Mouse (Mus musculus) limb, embryonic 10.5 days (tissue): ENCODE measurements at regions not wholly inside any gene's neighbourhood (a gene's known extent, or its start where the extent isn't known, plus 50 kb on each side); places are given as distances from the start of the nearest gene placed in this dataset.

Experiments
- DNase-seq: peaks from one replicate; pipeline ENCODE4 v3.0.0-alpha.2; 2017; ENCODE audit warnings: low spot score
- H3K27ac ChIP-seq: fragments of 300-500 bp; sonication (generic); 2 replicates; pipeline ENCODE4 v1.5.1; 2016; ENCODE audit warnings: mild to moderate bottlenecking
- H3K27me3 ChIP-seq: fragments of 300-500 bp; sonication (generic); 2 replicates; pipeline ENCODE4 v1.6.1; 2016; ENCODE audit warnings: low read depth, mild to moderate bottlenecking; ENCODE audit not compliant: poor library complexity, severe bottlenecking
- H3K36me3 ChIP-seq: fragments of 300-500 bp; sonication (generic); 2 replicates; pipeline ENCODE4 v1.6.1; 2016; ENCODE audit warnings: mild to moderate bottlenecking, moderate library complexity
- H3K4me1 ChIP-seq: fragments of 300-500 bp; sonication (generic); 2 replicates; pipeline ENCODE4 v1.6.1; 2016
- H3K4me3 ChIP-seq: fragments of 300-500 bp; sonication (generic); 2 replicates; pipeline ENCODE4 v1.5.1; 2016; ENCODE audit warnings: mild to moderate bottlenecking, moderate library complexity
- H3K9me3 ChIP-seq: fragments of 300-500 bp; sonication (generic); replicated peaks from 2 replicates; pipeline ENCODE4 v1.6.1; 2016; ENCODE audit warnings: mild to moderate bottlenecking
- WGBS: fragments of 180-500 bp; shearing (Covaris S2); methylation state at CpG from one replicate; pipeline ENCODE4 v1.1.7; 2016; 5-methylcytosine and 5-hydroxymethylcytosine counted together

DNA sequence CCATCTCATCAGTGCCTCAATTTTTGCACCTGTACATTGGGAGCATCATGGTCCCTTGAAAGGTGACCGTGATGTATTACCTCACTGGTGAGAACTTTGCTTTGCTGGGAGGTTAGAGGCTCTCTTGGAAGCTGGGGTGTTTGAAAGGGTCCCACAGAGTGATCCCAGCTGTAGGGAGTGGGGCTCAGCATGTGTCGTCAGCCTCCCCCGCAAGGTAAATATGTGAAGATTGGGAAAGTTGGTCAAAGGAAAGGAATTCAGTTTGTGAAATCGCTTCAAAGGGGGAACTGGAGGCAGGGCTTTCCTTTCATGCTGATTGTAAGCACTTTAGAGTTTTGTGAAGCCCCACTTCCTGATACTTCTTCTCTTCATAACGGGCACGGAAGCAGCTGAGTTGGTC is 299.5 kb downstream of the 4933412E24Rik start:
- Histone ChIP-seq H3K4me1 (peaks cover 7% of the 10 kb centered on the region; the same call in 1 of the 2 replicates), H3K27ac (no peak overlapping the region), H3K9me3 (no peaks in the 10 kb centered on the region), H3K4me3 (no peak overlapping the region), H3K27me3 (no peaks in the 10 kb centered on the region), H3K36me3 (no peaks in the 10 kb centered on the region)
- no peak for DNase-seq
- WGBS = 80% methylated on average over 6 of the region's 6 CpGs

GRCm38 (mm10) chr15:59715951-59716350 is 300.5 kb downstream of the 4933412E24Rik start:
- WGBS = 83% methylated on average over 3 of the region's 3 CpGs
- Histone ChIP-seq H3K4me3 (no peak overlapping the region), H3K9me3 (no peaks in the 10 kb centered on the region), H3K27me3 (no peaks in the 10 kb centered on the region), H3K4me1 (peaks cover 7% of the 10 kb centered on the region; the same call in 1 of the 2 replicates), H3K27ac (no peak overlapping the region), H3K36me3 (no peaks in the 10 kb centered on the region)
- no peak for DNase-seq

DNA sequence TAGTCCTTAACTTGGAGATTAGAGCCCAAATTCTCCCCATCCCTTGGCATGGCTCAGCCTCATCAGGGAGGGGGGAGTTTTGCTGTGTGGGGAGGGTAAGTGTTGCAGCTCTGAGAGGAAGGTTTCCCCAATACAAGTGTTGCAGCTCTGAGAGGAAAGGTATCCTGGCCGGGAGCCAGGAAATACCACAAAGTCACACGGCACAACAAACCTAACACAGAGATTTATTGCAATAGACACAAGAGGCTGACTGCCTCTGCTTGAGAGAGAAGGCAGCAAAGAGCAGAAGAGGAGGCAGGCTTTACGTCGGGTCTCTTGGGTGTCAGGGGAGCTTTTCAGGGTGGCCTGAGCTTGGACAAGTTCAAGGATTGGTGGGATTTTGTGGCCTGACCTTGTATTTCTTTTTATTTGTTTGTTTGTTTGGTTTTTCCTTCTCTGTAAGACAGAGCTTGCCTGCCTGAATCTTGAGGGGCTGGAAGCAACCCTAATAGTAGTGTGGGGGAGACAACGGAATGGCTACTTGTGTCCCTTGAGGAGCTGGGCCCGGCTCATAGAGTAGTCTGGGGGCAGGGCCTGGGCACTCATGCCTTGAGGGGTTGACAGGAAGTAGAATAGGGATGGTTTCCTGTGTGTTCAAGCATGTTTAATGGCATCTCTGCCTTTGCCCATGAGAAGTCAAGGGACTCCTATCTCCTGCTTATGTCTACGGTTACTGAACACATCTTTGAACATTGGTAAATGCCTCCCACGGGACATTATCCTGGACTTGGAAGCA is 302.3 kb downstream of the 4933412E24Rik start:
- no peak overlapping the region for H3K27ac ChIP-seq

GRCm38 (mm10) chr15:59712077-59712752 is 304.2 kb downstream of the 4933412E24Rik start:
- Histone ChIP-seq H3K4me3 (no peak overlapping the region), H3K27ac (no peak overlapping the region)
- DNase-seq = no peak

More for the DNA sequence above, 302.3 kb downstream of the 4933412E24Rik start:
- WGBS = 79% methylated on average over 8 of the region's 8 CpGs
- Histone ChIP-seq H3K27me3 (no peaks in the 10 kb centered on the region), H3K9me3 (no peaks in the 10 kb centered on the region), H3K4me1 (peaks cover 7% of the 10 kb centered on the region; the same call in 1 of the 2 replicates), H3K4me3 (no peak overlapping the region), H3K36me3 (no peaks in the 10 kb centered on the region)
- DNase-seq = no peak

GRCm38 (mm10) chr15:59709925-59710324 is 306.5 kb downstream of the 4933412E24Rik start:
- WGBS = 89% methylated on average over 2 of the region's 2 CpGs

More at GRCm38 (mm10) chr15:59712077-59712752, 304.2 kb downstream of the 4933412E24Rik start:
- Histone ChIP-seq H3K27me3 (no peaks in the 10 kb centered on the region), H3K9me3 (no peaks in the 10 kb centered on the region), H3K4me1 (peaks cover 7% of the 10 kb centered on the region; the same call in 1 of the 2 replicates), H3K36me3 (no peaks in the 10 kb centered on the region)
- WGBS = 78% methylated on average over 5 of the region's 5 CpGs

DNA sequence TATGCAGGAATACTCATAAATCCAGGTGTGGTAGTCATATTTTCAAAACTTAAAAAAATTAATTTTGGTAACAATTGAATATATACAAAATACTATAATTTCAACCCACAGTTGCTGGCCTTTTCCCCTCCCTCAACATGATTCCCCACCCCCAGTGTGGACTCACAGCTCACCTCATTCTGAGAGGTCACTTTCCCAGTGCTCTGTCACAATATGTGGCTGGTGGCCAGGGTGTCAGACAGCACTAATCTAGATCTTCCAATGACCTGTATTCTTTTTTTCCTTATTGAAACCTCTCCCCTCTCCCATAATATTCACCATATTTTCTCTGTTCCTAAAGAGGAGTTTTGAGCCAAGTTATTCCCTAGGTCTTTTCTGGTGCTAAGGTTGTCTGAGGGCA is 308.0 kb downstream of the 4933412E24Rik start:
- no peaks in the 10 kb centered on the region for H3K4me1 ChIP-seq
- H3K27ac ChIP-seq = no peak overlapping the region
- H3K9me3 ChIP-seq = no peaks in the 10 kb centered on the region
- DNase-seq = no peak
- H3K36me3 ChIP-seq = no peaks in the 10 kb centered on the region
- no peak overlapping the region for H3K4me3 ChIP-seq
- no peaks in the 10 kb centered on the region for H3K27me3 ChIP-seq

More at GRCm38 (mm10) chr15:59709925-59710324, 306.5 kb downstream of the 4933412E24Rik start:
- no peak overlapping the region for H3K4me3 ChIP-seq
- no peak for DNase-seq
- no peaks in the 10 kb centered on the region for H3K9me3 ChIP-seq
- no peaks in the 10 kb centered on the region for H3K36me3 ChIP-seq
- H3K27me3 ChIP-seq = no peaks in the 10 kb centered on the region
- no peak overlapping the region for H3K27ac ChIP-seq
- peaks cover 7% of the 10 kb centered on the region; the same call in 1 of the 2 replicates for H3K4me1 ChIP-seq

GRCm38 (mm10) chr15:59707081-59707480 is 309.3 kb downstream of the 4933412E24Rik start:
- Histone ChIP-seq H3K4me1 (no peaks in the 10 kb centered on the region), H3K27me3 (no peaks in the 10 kb centered on the region), H3K4me3 (no peak overlapping the region), H3K27ac (no peak overlapping the region), H3K9me3 (no peaks in the 10 kb centered on the region), H3K36me3 (no peaks in the 10 kb centered on the region)
- DNase-seq = no peak
- WGBS = 92% methylated on average over 8 of the region's 8 CpGs
